Mouse (Mus musculus): ENCODE data around the gene Kif1bp.
"Not testable (repeated sequence)": the region's sequence is repeated elsewhere in the genome, so short reads cannot be mapped to it uniquely, and the experiment has no call there.

Kif1bp gene

DNA sequence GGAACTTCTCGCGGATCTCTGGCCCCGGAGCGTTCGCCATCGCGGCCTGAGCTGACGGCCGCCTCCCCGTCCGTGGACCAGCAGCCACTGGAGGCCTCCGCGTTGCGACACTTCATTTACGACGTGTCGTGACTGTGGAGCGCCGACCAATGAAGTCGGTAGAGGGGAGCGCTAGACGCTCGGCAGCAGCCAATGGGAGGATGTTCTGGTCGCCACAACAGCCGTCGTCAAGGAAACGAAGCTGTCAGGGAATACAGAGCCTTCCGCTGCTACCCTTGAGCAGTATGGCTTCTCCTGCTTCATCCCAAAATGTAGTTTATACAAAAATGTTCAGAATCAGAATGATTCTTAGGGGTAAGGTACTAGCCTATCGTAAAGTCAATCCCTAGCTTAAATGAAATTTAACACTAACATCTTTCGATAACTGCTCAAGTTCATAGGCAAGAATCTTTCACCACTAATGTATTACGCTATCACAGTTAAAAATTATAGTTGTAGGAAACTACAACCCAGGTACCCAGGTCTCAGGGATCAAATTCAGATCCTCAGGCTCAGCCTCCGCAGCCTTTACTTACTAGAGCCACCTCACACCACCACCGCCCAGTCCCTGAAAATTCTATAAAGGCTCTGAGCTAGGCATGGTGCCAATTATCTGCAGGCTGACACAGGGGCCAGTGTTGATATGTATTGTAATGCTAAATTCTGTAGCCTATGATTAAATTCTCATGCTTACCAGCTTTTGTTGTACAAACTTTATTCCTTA is at the start of gene Kif1bp:
Gene Kif1bp (minus strand): TSS at position 120 of the 763 bp plus-strand sequence.
- DNase-seq = peak; percentile 97 to 98

DNA sequence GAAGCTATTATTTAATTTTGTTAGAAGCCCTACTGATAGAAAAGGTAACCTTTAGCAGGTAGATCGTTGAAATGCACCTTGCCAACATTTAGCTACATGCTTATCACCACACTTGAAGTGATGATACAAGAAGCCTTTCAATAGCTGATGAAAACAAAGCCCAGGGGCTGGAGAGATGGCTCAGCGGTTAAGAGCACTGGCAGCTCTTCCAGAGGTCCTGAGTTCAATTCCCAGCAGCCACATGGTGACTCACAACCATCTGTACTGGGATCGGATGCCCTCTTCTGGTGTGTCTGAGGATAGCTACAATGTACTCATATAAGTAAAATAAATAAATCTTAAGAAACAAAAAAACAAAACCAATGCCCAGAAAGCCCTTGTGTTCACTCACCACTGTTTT is 25.9 kb upstream of the Kif1bp start:
- no peak for DNase-seq

DNA sequence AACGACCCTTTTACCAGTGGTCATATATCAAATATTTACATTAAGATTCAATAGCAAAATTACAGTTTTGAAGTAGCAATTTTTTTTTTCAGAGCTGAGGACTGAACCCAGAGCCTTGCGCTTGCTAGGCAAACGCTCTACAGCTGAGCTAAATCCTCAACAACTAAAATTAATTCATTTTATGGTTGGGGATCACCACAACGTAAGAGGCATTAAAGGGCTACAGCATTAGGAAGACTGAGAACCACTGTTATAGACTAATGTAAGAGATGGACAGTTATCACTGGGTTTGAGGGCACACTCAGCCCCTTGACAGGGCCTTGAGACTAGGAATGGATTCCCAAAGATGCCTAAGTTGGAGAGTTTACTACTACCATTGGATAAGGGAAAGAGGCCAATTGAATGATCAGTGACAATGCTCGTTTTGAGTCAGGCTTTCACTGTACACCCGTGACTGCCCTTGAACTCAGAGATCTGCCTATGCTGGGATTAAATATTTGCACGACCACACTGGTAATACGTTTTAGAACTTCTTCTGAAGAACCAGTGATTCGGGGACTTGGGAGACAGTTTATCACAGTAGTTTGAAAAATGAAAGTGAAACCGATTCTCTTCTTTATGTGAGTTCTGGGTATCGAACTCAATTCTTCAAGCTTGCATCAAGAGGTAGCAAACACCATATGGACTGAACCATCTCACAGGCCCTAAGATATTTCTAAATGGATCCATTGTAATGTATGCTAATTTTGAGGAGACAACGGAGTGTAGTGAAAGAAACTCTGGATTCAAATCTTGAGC is 25.2 kb upstream of the Kif1bp start:
- no peak for DNase-seq

- DNase-seq = peak; percentile 75 to 85
These were observed 24.2 kb upstream of the Kif1bp start, which contains the start of gene Ddx21 for GRCm38 (mm10) chr10:62602177-62603040. Gene Ddx21 (minus strand): TSS chr10:62602281.

- DNase-seq = no peak
These were observed 23.5 kb upstream of the Kif1bp start for GRCm38 (mm10) chr10:62601833-62602176.

GRCm38 (mm10) chr10:62601053-62601791 is 23.0 kb upstream of the Kif1bp start:
- no peak for DNase-seq

DNA sequence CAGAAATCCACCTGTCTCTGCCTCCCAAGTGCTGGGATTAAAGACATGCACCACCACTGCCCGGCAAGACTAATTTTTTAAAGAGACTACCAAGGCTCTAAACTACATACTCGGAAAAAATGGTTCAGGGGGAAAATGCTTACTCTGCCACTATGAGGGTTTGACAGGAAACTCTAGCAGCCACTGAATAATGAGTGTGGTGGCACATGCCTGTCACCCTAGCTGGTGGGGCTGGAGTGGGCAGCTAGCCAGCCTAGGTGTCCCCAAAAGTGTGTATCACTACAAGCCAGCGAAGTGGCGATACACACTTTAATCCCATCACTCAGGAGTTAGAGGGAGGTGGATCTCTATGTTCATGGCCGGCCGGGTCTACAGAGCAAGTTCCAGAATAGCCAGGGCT is 21.8 kb upstream of the Kif1bp start:
- no peak for DNase-seq

DNA sequence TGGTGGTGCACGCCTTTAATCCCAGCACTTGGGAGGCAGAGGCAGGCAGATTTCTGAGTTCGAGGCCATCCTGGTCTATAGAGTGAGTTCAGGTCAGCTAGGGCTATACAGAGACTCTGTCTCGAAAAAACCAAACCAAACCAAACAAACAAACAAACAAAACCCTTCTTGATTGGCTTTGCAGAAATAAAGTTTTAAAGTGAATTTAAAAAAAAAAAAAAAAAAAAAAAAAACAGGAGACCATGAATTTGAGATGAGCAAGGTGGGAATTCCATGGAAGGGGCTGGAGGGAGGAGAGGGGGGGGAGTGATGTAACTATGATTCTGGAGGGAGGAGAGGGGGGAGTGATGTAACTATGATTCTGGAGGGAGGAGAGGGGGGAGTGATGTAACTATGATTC is 21.1 kb upstream of the Kif1bp start:
- not testable (repeated sequence) for DNase-seq

DNA sequence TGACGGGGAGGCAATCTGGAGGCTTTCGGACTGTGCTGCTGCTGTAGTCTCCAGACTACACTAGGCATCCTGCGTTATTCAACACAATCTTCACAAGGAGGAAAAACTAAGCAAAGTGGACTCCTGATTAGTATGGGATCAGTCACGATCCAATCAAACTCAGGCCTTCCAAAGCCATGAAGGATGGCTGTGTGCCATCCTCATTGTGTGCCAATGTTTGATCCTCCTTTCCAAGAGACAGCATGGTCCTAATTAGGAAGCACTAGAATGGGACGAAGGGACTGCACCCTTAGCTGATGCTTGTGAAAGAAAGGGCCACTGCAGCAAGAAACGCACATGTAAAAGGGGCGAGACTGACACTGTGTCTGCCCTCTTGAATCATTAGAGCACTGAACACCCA is 14.2 kb upstream of the Kif1bp start:
- no peak for DNase-seq

GRCm38 (mm10) chr10:62590200-62590599 is 11.9 kb upstream of the Kif1bp start:
- DNase-seq = peak; percentile 82 to 93

DNA sequence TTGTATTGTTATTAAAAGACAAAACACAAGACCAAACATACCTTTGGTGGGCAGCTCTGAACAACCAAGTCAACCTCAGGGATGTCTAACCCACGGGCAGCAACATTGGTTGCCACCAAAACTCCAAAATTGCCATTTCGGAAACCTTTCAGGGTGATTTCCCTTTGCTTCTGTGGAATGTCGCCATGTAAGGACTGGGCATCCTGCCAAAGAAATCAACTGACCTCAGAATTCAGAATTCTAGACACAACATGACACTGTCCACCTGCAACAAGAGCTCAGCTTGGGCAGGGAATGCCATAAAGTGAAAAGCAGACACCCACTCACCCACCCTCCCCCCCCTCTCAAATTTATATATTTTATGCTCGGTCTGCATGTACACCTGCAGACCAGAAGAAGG is 10.4 kb upstream of the Kif1bp start:
- DNase-seq = peak; percentile 33 to 44

- DNase-seq = no peak
These were observed 5.0 kb upstream of the Kif1bp start for GRCm38 (mm10) chr10:62583245-62583644.

GRCm38 (mm10) chr10:62582701-62583100 is 4.4 kb upstream of the Kif1bp start:
- DNase-seq = no peak

- DNase-seq = no peak
These were observed 4.0 kb upstream of the Kif1bp start for GRCm38 (mm10) chr10:62582263-62582662.

DNA sequence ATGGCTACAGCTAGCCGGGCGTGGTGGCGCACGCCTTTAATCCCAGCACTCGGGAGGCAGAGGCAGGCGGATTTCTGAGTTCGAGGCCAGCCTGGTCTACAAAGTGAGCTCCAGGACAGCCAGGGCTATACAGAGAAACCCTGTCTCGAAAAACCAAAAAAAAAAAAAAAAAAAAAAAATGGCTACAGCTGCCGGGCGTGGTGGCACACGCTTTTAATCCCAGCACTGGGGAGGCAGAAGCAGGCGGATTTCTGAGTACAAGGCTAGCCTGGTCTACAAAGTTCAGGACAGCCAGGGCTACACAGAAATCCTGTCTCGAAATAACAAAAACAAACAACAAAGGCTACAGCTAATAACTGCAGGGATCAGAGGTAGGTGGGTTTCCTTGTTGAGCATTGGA is 872 bp upstream of the Kif1bp start:
- not testable (repeated sequence) for DNase-seq

DNA sequence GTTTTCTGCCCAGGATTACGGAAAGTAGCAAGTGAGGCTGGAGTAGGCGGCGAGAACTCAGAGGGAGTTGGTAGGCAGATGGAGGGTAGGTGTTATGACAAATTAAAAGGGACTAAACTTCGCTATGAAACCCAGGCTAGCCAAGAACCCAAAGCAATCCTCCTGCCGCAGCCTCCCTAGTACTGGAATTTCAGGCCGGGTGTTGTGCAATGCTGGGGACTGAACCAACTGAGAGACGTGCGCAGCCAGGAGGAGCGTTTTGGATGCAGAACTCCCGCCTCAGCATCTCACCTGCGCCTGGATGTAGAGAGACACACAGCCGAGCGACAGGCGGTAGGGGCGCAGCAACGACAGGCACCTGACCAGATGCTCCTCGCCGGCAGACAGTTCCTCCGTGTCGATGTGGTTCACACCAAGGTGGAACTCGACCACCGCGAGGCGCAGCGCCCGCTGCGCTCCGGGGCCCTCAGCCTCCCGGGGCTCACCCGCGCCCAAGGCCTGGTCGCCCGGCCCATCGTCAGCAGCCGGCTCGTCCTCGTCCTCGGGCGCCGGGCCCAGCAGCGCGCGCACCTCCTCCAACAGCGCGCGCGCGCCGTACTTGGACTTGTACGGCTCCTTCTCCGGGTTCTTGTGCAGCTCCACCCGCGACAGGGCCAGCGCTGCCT is 452 bp downstream of the Kif1bp start:
- DNase-seq = peak in 1 of 2 experiments; percentile 9

GRCm38 (mm10) chr10:62575001-62575400 is 3.3 kb downstream of the Kif1bp start:
- no peak for DNase-seq

- DNase-seq = peak; percentile 17 to 24
These were observed 8.0 kb downstream of the Kif1bp start for GRCm38 (mm10) chr10:62570126-62570871.

DNA sequence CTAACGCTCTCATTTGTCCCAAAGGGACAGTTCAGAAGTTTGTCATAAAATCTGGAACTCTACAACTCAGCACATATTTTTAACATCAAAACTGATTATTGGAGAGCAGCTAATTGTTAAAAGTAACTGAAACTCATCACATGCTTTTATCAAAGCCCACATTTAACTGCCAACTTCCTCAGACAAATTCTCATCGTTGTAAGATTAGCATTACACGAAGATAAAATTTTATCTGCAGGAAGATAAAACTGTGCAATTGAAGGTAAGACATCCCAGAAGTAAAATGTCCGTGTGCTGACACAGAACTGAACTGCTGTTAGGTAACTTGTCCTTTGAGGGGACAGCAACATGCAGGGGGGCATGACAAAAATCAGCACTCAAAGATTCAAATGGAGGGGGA is 9.4 kb downstream of the Kif1bp start:
- DNase-seq = no peak

GRCm38 (mm10) chr10:62557736-62558135 is 20.5 kb downstream of the Kif1bp start:
- no peak for DNase-seq

DNA sequence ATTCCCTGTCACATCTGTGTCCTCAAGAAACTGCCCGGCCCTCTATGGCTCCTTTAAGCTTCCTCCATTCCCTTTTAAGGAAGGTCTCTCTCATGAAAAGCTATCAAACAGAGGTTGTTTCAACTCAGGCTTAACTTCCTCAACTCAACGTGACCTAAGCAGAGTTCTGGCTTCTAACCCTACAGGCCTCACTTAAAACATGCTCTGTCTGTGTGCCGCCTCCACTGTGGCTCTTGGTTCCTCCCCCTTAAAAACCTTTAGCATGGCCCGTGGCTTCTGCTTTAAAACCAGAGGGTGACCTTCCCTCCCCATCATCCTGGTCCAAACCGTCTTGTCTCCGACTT is 21.7 kb downstream of the Kif1bp start:
- DNase-seq = no peak

Measured in kidney, adult 8-10 months (tissue).